Mouse (Mus musculus) forebrain, embryonic 16.5 days (tissue): Measurements from ENCODE around the gene Ap1b1. TPM values are rescaled to one million over a fixed set of nuclear protein-coding genes. Genes with fewer than 3 reads are reported as not detected.

Experiments used
- ATAC-seq: fragments of 200-750 bp; cut with Nextera tagmentation; 2 replicates; pipeline ENCODE4 v1.8.0; 2017; ENCODE audit warnings: mild to moderate bottlenecking, moderate library complexity
- H3K27ac ChIP-seq: fragments of 300-500 bp; sonication (generic); 2 replicates; pipeline ENCODE4 v1.5.1; 2014; ENCODE audit warnings: low read length, control low read depth
- H3K27me3 ChIP-seq: fragments of 300-500 bp; sonication (generic); replicated peaks from 2 replicates; pipeline ENCODE4 v1.6.1; 2014; ENCODE audit warnings: low read length; ENCODE audit not compliant: control insufficient read depth, insufficient read depth
- H3K36me3 ChIP-seq: fragments of 300-500 bp; sonication (generic); 2 replicates; pipeline ENCODE4 v1.6.1; 2014; ENCODE audit not compliant: control insufficient read depth, insufficient read depth
- H3K4me1 ChIP-seq: fragments of 300-500 bp; sonication (generic); replicated peaks from 2 replicates; pipeline ENCODE4 v1.6.1; 2014; ENCODE audit warnings: low read length; ENCODE audit not compliant: control insufficient read depth, insufficient read depth
- H3K4me2 ChIP-seq: fragments of 300-500 bp; sonication (generic); 2 replicates; pipeline ENCODE4 v1.6.1; 2014; ENCODE audit warnings: mild to moderate bottlenecking, low read length, control low read depth
- H3K4me3 ChIP-seq: fragments of 300-500 bp; sonication (generic); replicated peaks from 2 replicates; pipeline ENCODE4 v1.5.1; 2014; ENCODE audit warnings: mild to moderate bottlenecking, low read length, control low read depth
- H3K9ac ChIP-seq: fragments of 300-500 bp; sonication (generic); replicated peaks from 2 replicates; pipeline ENCODE4 v1.6.1; 2014; ENCODE audit warnings: low read depth, low read length, control low read depth
- H3K9me3 ChIP-seq: fragments of 300-500 bp; sonication (generic); 2 replicates; pipeline ENCODE4 v1.6.1; 2016; ENCODE audit warnings: low read length; ENCODE audit not compliant: control insufficient read depth
- WGBS: fragments of 180-500 bp; shearing (Covaris S2); extraction: QIAGEN DNeasy Blood & Tissue Kit; methylation state at CpG from one replicate; pipeline ENCODE4 v1.1.7; 2014; 5-methylcytosine and 5-hydroxymethylcytosine counted together
- polyA plus RNA-seq: library from polyadenylated mRNA; unstranded; fragments of >200 nt; fragmentation: Nextera tagmentation; extraction: Ambion mirVana; gene quantifications from 2 replicates; pipeline ENCODE4 v1.2.1, GENCODE M21; 2015

Gene Ap1b1
- polyA plus RNA-seq: 90.6 and 92.1 TPM in 2 replicates

- WGBS: under 1% methylated on average over 61 of the region's 62 CpGs
- H3K4me2 ChIP-seq: peak within 1 kb of the TSS; percentile 73
These were observed at the start of gene Ap1b1 for GRCm38 (mm10) chr11:4986695-4987486. Gene Ap1b1 (plus strand): TSS chr11:4986824.

GRCm38 (mm10) chr11:4946530-4946929 lies 40.1 kb upstream of the Ap1b1 start:
- 41% methylated on average over 13 of the region's 13 CpGs for WGBS
- Histone ChIP-seq H3K9me3 (no peaks in the 10 kb centered on the region), H3K9ac (peak overlapping the region; percentile 74), H3K27me3 (peaks cover 52% of the 10 kb centered on the region), H3K4me3 (peak overlapping the region; percentile 65), H3K27ac (no peak overlapping the region; the same call in 1 of the 2 replicates), H3K4me2 (peak overlapping the region; percentile 73), H3K4me1 (peaks cover 27% of the 10 kb centered on the region), H3K36me3 (no peaks in the 10 kb centered on the region)
- ATAC-seq: peak; percentile 21

More at GRCm38 (mm10) chr11:4986695-4987486, at the start of gene Ap1b1:
- Histone ChIP-seq H3K9ac (peak within 1 kb of the TSS; percentile 74), H3K9me3 (no peaks in the 10 kb centered on the region), H3K4me1 (peaks cover 15% of the 10 kb centered on the region), H3K36me3 (no peaks in the 10 kb centered on the region), H3K4me3 (peak within 1 kb of the TSS; percentile 73), H3K27me3 (no peaks in the 10 kb centered on the region), H3K27ac (peak within 1 kb of the TSS; percentile 28; the same call in 1 of the 2 replicates)
- peak; percentile 91 for ATAC-seq

GRCm38 (mm10) chr11:4946947-4947812 lies 39.4 kb upstream of the Ap1b1 start:
- Histone ChIP-seq H3K4me1 (peaks cover 27% of the 10 kb centered on the region), H3K4me2 (peak overlapping the region; percentile 73), H3K27me3 (peaks cover 58% of the 10 kb centered on the region), H3K27ac (peak overlapping the region; percentile 83), H3K9me3 (no peaks in the 10 kb centered on the region), H3K4me3 (peak overlapping the region; percentile 65), H3K36me3 (no peaks in the 10 kb centered on the region), H3K9ac (peak overlapping the region; percentile 74)
- WGBS: under 1% methylated on average over 119 of the region's 120 CpGs
- peak; percentile 95 for ATAC-seq

GRCm38 (mm10) chr11:4947813-4948174 lies 38.8 kb upstream of the Ap1b1 start, which contains the start of gene Nefh:
Gene Nefh (minus strand): TSS chr11:4948064.
- peak; percentile 32 for ATAC-seq
- no peaks in the 10 kb centered on the region for H3K36me3 ChIP-seq
- WGBS: under 1% methylated on average over 40 of the region's 41 CpGs
- peak within 1 kb of the TSS; percentile 74 for H3K9ac ChIP-seq
- H3K27me3 ChIP-seq: peaks cover 64% of the 10 kb centered on the region
- H3K27ac ChIP-seq: peak within 1 kb of the TSS; percentile 83
- H3K9me3 ChIP-seq: no peaks in the 10 kb centered on the region
- H3K4me3 ChIP-seq: peak within 1 kb of the TSS; percentile 65
- peak within 1 kb of the TSS; percentile 73 for H3K4me2 ChIP-seq
- H3K4me1 ChIP-seq: peaks cover 27% of the 10 kb centered on the region

- Histone ChIP-seq H3K9ac (no peak overlapping the region), H3K9me3 (no peaks in the 10 kb centered on the region), H3K4me3 (peak overlapping the region; percentile 65), H3K4me1 (peaks cover 28% of the 10 kb centered on the region), H3K27me3 (peaks cover 68% of the 10 kb centered on the region), H3K27ac (no peak overlapping the region), H3K36me3 (no peaks in the 10 kb centered on the region), H3K4me2 (peak overlapping the region; percentile 73)
- ATAC-seq: no peak
- WGBS: 22% methylated on average over 8 of the region's 8 CpGs
These were observed 37.8 kb upstream of the Ap1b1 start for GRCm38 (mm10) chr11:4948792-4949191.

GRCm38 (mm10) chr11:4949256-4950044 lies 37.2 kb upstream of the Ap1b1 start:
- 4% methylated on average over 23 of the region's 23 CpGs for WGBS
- no peak overlapping the region for H3K27ac ChIP-seq
- peaks cover 32% of the 10 kb centered on the region for H3K4me1 ChIP-seq
- H3K36me3 ChIP-seq: no peaks in the 10 kb centered on the region
- ATAC-seq: no peak
- H3K9me3 ChIP-seq: no peaks in the 10 kb centered on the region
- peak overlapping the region; percentile 35 for H3K9ac ChIP-seq
- peaks cover 73% of the 10 kb centered on the region for H3K27me3 ChIP-seq
- H3K4me2 ChIP-seq: peak overlapping the region; percentile 73
- peak overlapping the region; percentile 65 for H3K4me3 ChIP-seq

GRCm38 (mm10) chr11:4953401-4953800 lies 33.2 kb upstream of the Ap1b1 start:
- H3K27me3 ChIP-seq: peaks cover 53% of the 10 kb centered on the region
- ATAC-seq: no peak
- H3K9me3 ChIP-seq: no peaks in the 10 kb centered on the region
- no peak overlapping the region for H3K4me3 ChIP-seq
- no peak overlapping the region for H3K27ac ChIP-seq
- H3K36me3 ChIP-seq: no peaks in the 10 kb centered on the region
- H3K4me1 ChIP-seq: peaks cover 19% of the 10 kb centered on the region
- no peak overlapping the region for H3K4me2 ChIP-seq
- 5% methylated on average over 5 of the region's 6 CpGs for WGBS
- H3K9ac ChIP-seq: no peak overlapping the region

GRCm38 (mm10) chr11:4953918-4954317 lies 32.7 kb upstream of the Ap1b1 start:
- no peaks in the 10 kb centered on the region for H3K9me3 ChIP-seq
- H3K4me2 ChIP-seq: no peak overlapping the region
- ATAC-seq: no peak
- H3K9ac ChIP-seq: no peak overlapping the region
- 1% methylated on average over 8 of the region's 8 CpGs for WGBS
- peaks cover 47% of the 10 kb centered on the region for H3K27me3 ChIP-seq
- H3K36me3 ChIP-seq: no peaks in the 10 kb centered on the region
- H3K27ac ChIP-seq: no peak overlapping the region
- H3K4me3 ChIP-seq: no peak overlapping the region
- peaks cover 14% of the 10 kb centered on the region for H3K4me1 ChIP-seq
